ENCODE assay signal across 8 mouse cellular contexts in the genomic region with DNA sequence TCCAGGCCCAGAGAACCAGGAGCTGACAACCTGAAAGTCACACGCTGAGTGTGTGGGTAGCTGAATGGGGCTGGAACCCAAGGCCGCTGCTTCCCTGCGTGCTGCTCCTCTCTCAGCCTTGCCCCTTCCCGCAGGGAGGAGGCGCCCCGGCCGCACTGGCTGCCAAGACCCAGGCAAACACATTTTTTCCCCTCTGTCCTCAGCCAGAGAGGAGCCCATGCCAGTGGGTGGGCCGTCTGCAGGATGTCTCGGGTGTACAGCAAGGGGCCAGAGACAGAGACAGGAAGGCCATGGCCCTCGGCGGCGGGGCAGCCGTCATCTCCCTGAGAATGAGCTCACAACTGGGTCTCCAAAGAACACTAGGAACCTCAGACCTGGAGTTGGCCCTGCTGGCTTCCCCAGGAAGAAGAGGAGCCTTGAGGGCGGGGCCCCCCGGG. TPM values are rescaled to one million over a fixed set of nuclear protein-coding genes. Genes with fewer than 3 reads are reported as not detected.
DNase-seq lines count a peak whose midpoint lies in the region; ATAC-seq and TF ChIP-seq lines count a peak whose summit lies in the region.

No protein-coding gene starts in this region.

- no peak for TF ChIP-seq POLR2A in ES-Bruce4 (IDR thresholded peaks at IDR 0.05; ENCODE audit: insufficient read depth, low read length)

- ATAC-seq in heart, postnatal 0 days (ENCODE audit: insufficient read depth, low read depth), result 0 out of 2 replicates have a peak, but pooled peaks have one; percentile 6
- no peak for ATAC-seq in limb, embryonic 15.5 days (ENCODE audit: insufficient number of reproducible peaks, low FRiP score, low TSS enrichment, low read depth)

- no peaks in the 10 kb centered on the region for H3K9me3 ChIP-seq in ES-Bruce4 (replicated peaks; ENCODE audit: control insufficient read depth, insufficient read depth, low read length, poor library complexity, severe bottlenecking)
- no peaks in the 10 kb centered on the region for H3K9me3 ChIP-seq in heart, postnatal 0 days (replicated peaks; ENCODE audit: control insufficient read depth, low read length)
- H3K9me3 ChIP-seq in limb, embryonic 15.5 days, result no peaks in the 10 kb centered on the region

- no peak for TF ChIP-seq EP300 in ES-Bruce4 (IDR thresholded peaks at IDR 0.05; ENCODE audit: insufficient read depth, low read depth, low read length)
- TF ChIP-seq EP300 in heart, postnatal 0 days (IDR thresholded peaks at IDR 0.05; ENCODE audit: low read depth), result no peak

- 0 out of 2 replicates have a peak overlapping the region, but pooled peaks have one; percentile 3 for H3K9ac ChIP-seq in ES-Bruce4 (ENCODE audit: low read depth, poor library complexity, severe bottlenecking)
- H3K9ac ChIP-seq in heart, postnatal 0 days (replicated peaks; ENCODE audit: low read depth, low read length), result no peak overlapping the region; the same call in 1 of the 2 replicates
- H3K9ac ChIP-seq in limb, embryonic 15.5 days, result 0 out of 2 replicates have a peak overlapping the region, but pooled peaks have one; percentile 4

- no peaks in the 10 kb centered on the region for H3K27me3 ChIP-seq in ES-Bruce4 (ENCODE audit: control insufficient read depth, insufficient read depth, low read length, poor library complexity, severe bottlenecking)
- H3K27me3 ChIP-seq in heart, postnatal 0 days (ENCODE audit: control insufficient read depth, insufficient read depth, low read length), result no peaks in the 10 kb centered on the region
- H3K27me3 ChIP-seq in limb, embryonic 15.5 days, result no peaks in the 10 kb centered on the region

- intact Hi-C loops in left cerebral cortex, postnatal 25 days (cut with DNase I), result no loop called here

- 15% methylated on average over 15 of the region's 15 CpGs for WGBS in heart, postnatal 0 days
- WGBS in limb, embryonic 15.5 days, result 28% methylated on average over 15 of the region's 15 CpGs

- no peaks in the 10 kb centered on the region for H3K36me3 ChIP-seq in ES-Bruce4 (ENCODE audit: control insufficient read depth, insufficient read depth, low read length, poor library complexity, severe bottlenecking)
- H3K36me3 ChIP-seq in heart, postnatal 0 days (replicated peaks; ENCODE audit: control insufficient read depth, insufficient read depth, low read length), result no peaks in the 10 kb centered on the region
- H3K36me3 ChIP-seq in limb, embryonic 15.5 days, result no peaks in the 10 kb centered on the region

- no peak for TF ChIP-seq CTCF in ES-Bruce4 (IDR thresholded peaks at IDR 0.05; ENCODE audit: low read depth, low read length)
- peak; percentile 20; the same call in 1 of the 2 replicates for TF ChIP-seq CTCF in heart, postnatal 0 days (IDR thresholded peaks at IDR 0.05; ENCODE audit: low read depth)

- peaks cover 4% of the 10 kb centered on the region for H3K4me1 ChIP-seq in ES-Bruce4 (ENCODE audit: control insufficient read depth, insufficient read depth, low read length)
- peaks cover 16% of the 10 kb centered on the region for H3K4me1 ChIP-seq in brown adipose tissue, adult 24 weeks (ENCODE audit: control insufficient read depth, insufficient read depth, insufficient read length, low read length)
- H3K4me1 ChIP-seq in heart, postnatal 0 days (ENCODE audit: control insufficient read depth, insufficient read depth), result peaks cover 36% of the 10 kb centered on the region
- peaks cover 33% of the 10 kb centered on the region for H3K4me1 ChIP-seq in limb, embryonic 15.5 days

- DNase-seq in heart, postnatal 0 days (ENCODE audit: low spot score), result peak; percentile 60
- DNase-seq in frontal cortex, postnatal 10 days (ENCODE audit: low spot score in 2 of 2), result no peak
- DNase-seq in left cerebral cortex, adult 8-10 months (ENCODE audit: low spot score in 2 of 2), result no peak
- DNase-seq in cerebellum, adult 9-11 months, result no peak
- DNase-seq in left cerebral cortex, postnatal 25 days (ENCODE audit: low spot score in 2 of 2), result no peak

- H3K27ac ChIP-seq in ES-Bruce4 (ENCODE audit: insufficient read depth, low read length), result no peak overlapping the region
- H3K27ac ChIP-seq in brown adipose tissue, adult 24 weeks (replicated peaks; ENCODE audit: low read depth, low read length), result peak overlapping the region; percentile 53
- peak overlapping the region; percentile 78 for H3K27ac ChIP-seq in heart, postnatal 0 days (ENCODE audit: low read depth)
- H3K27ac ChIP-seq in limb, embryonic 15.5 days, result peak overlapping the region; percentile 69

- H3K4me2 ChIP-seq in heart, postnatal 0 days (ENCODE audit: low read depth, low read length), result peak overlapping the region; percentile 26
- H3K4me2 ChIP-seq in limb, embryonic 15.5 days, result peak overlapping the region; percentile 30

- no peak overlapping the region for H3K4me3 ChIP-seq in ES-Bruce4 (ENCODE audit: low read depth, low read length)
- H3K4me3 ChIP-seq in brown adipose tissue, adult 24 weeks (ENCODE audit: insufficient read depth, low read depth, low read length), result no peak overlapping the region
- no peak overlapping the region for H3K4me3 ChIP-seq in heart, postnatal 0 days (ENCODE audit: low read depth, low read length)
- H3K4me3 ChIP-seq in limb, embryonic 15.5 days, result peak overlapping the region; percentile 9; the same call in 1 of the 2 replicates

RNA-seq across cellular contexts. Expression of gene Maff, which starts 4.9 kb away (rescaled TPM):
- 12.3 and 14.5 TPM in 2 replicates for polyA plus RNA-seq in ES-Bruce4 (2011; ENCODE audit: insufficient read depth, insufficient read length, low read depth, missing spikeins)
- 9.8 and 11.4 TPM in 2 replicates for polyA plus RNA-seq in brown adipose tissue, adult 24 weeks (2012; ENCODE audit: insufficient read depth, insufficient read length, missing spikeins)
- 12.9 and 19.4 TPM in 2 replicates for total RNA-seq in heart, postnatal 0 days (2014; rRNA removed; ENCODE audit: low replicate concordance)
- polyA plus RNA-seq in heart, postnatal 0 days (2015; fragmentation: Nextera tagmentation; extraction: Ambion mirVana), result 1.8 and 2.9 TPM in 2 replicates
- 4.2 and 4.7 TPM in 2 replicates for polyA plus RNA-seq in limb, embryonic 15.5 days (2015; fragmentation: Nextera tagmentation; extraction: Ambion mirVana)
- 1 to 10 TPM; 1.2 to 3.8 (median 1.5) TPM for total RNA-seq in left cerebral cortex, adult 8-10 months (2022)
- total RNA-seq in left cerebral cortex, postnatal 25 days (2021), result 1 to 10 TPM; 1.3 to 1.8 TPM

RNA-seq across cellular contexts. Expression of gene Pla2g6, which starts 23.2 kb away (rescaled TPM):
- 40.2 and 40.6 TPM in 2 replicates for polyA plus RNA-seq in ES-Bruce4 (2011; ENCODE audit: insufficient read depth, insufficient read length, low read depth, missing spikeins)
- polyA plus RNA-seq in brown adipose tissue, adult 24 weeks (2012; ENCODE audit: insufficient read depth, insufficient read length, missing spikeins), result 11.6 and 13.4 TPM in 2 replicates
- 14.1 and 20.3 TPM in 2 replicates for total RNA-seq in heart, postnatal 0 days (2014; rRNA removed; ENCODE audit: low replicate concordance)
- 7.1 and 7.9 TPM in 2 replicates for polyA plus RNA-seq in heart, postnatal 0 days (2015; fragmentation: Nextera tagmentation; extraction: Ambion mirVana)
- 12.9 and 14.2 TPM in 2 replicates for polyA plus RNA-seq in limb, embryonic 15.5 days (2015; fragmentation: Nextera tagmentation; extraction: Ambion mirVana)
- total RNA-seq in left cerebral cortex, adult 8-10 months (2022), result 10 to 100 TPM; 21.4 to 24.1 (median 22.8) TPM
- total RNA-seq in left cerebral cortex, postnatal 25 days (2021), result 10 to 100 TPM; 20.6 to 22.4 TPM

RNA-seq across cellular contexts. Expression of gene Tmem184b, which starts 52.0 kb away (rescaled TPM):
- 50.7 and 59.6 TPM in 2 replicates for polyA plus RNA-seq in ES-Bruce4 (2011; ENCODE audit: insufficient read depth, insufficient read length, low read depth, missing spikeins)
- polyA plus RNA-seq in brown adipose tissue, adult 24 weeks (2012; ENCODE audit: insufficient read depth, insufficient read length, missing spikeins), result 60.3 and 71.0 TPM in 2 replicates
- 70.6 and 111 TPM in 2 replicates for total RNA-seq in heart, postnatal 0 days (2014; rRNA removed; ENCODE audit: low replicate concordance)
- 31.8 and 32.7 TPM in 2 replicates for polyA plus RNA-seq in heart, postnatal 0 days (2015; fragmentation: Nextera tagmentation; extraction: Ambion mirVana)
- 87.5 and 99.8 TPM in 2 replicates for polyA plus RNA-seq in limb, embryonic 15.5 days (2015; fragmentation: Nextera tagmentation; extraction: Ambion mirVana)
- 10 to 100 TPM; 69.7 to 89.8 (median 75.6) TPM for total RNA-seq in left cerebral cortex, adult 8-10 months (2022)
- total RNA-seq in left cerebral cortex, postnatal 25 days (2021), result 10 to 100 TPM; 57.2 to 67.5 TPM
